Mouse (Mus musculus): ENCODE results near the gene Gns. TPM values are rescaled to one million over a fixed set of nuclear protein-coding genes. Genes with fewer than 3 reads are reported as not detected.

Gns gene
- total and polyA plus RNA-seq, 2 experiments: 65.7 to 84.0 TPM

- peak; percentile 58 for DNase-seq (ENCODE audit: extremely low read depth, low read depth, low spot score)
- WGBS: 52% methylated on average over 11 of the region's 11 CpGs
- TF ChIP-seq POLR2A (IDR thresholded peaks at IDR 0.05; ENCODE audit: extremely low read depth, insufficient read depth, low read length) (no peak), CTCF (IDR thresholded peaks at IDR 0.05; ENCODE audit: low read depth, low read length) (no peak)
- Histone ChIP-seq H3K27ac (replicated peaks; ENCODE audit: insufficient read depth, low read depth, low read length) (peak overlapping the region; percentile 11; the same call in 1 of the 2 replicates), H3K79me2 (ENCODE audit: control insufficient read depth, insufficient read depth, low read length) (no peaks in the 10 kb centered on the region; the same call in 1 of the 2 replicates), H3K9ac (ENCODE audit: low read depth, low read length) (no peak overlapping the region), H3K36me3 (ENCODE audit: control insufficient read depth, insufficient read depth, low read length) (peaks cover 30% of the 10 kb centered on the region), H3K4me3 (ENCODE audit: insufficient read depth, low read depth, low read length) (no peak overlapping the region), H3K4me1 (ENCODE audit: control insufficient read depth, insufficient read depth, low read length) (0 out of 2 replicates have a peak, but pooled peaks cover 5% of the 10 kb centered on the region), H3K27me3 (ENCODE audit: control insufficient read depth, insufficient read depth, low read length) (no peaks in the 10 kb centered on the region)
Measured at GRCm38 (mm10) chr10:121411721-121412455, 47.0 kb downstream of the Gns start.

- H3K79me2 ChIP-seq (ENCODE audit: control insufficient read depth, insufficient read depth, low read length): no peaks in the 10 kb centered on the region; the same call in 1 of the 2 replicates
- H3K27ac ChIP-seq (replicated peaks; ENCODE audit: insufficient read depth, low read depth, low read length): no peak overlapping the region
- H3K36me3 ChIP-seq (ENCODE audit: control insufficient read depth, insufficient read depth, low read length): peaks cover 30% of the 10 kb centered on the region
- DNase-seq (ENCODE audit: extremely low read depth, low read depth, low spot score): no peak
- no peak overlapping the region for H3K4me3 ChIP-seq (ENCODE audit: insufficient read depth, low read depth, low read length)
- H3K4me1 ChIP-seq (ENCODE audit: control insufficient read depth, insufficient read depth, low read length): 0 out of 2 replicates have a peak, but pooled peaks cover 5% of the 10 kb centered on the region
- H3K27me3 ChIP-seq (ENCODE audit: control insufficient read depth, insufficient read depth, low read length): no peaks in the 10 kb centered on the region
- TF ChIP-seq POLR2A (IDR thresholded peaks at IDR 0.05; ENCODE audit: extremely low read depth, insufficient read depth, low read length): no peak
- no peak for TF ChIP-seq CTCF (IDR thresholded peaks at IDR 0.05; ENCODE audit: low read depth, low read length)
- H3K9ac ChIP-seq (ENCODE audit: low read depth, low read length): no peak overlapping the region
- 77% methylated on average over 17 of the region's 17 CpGs for WGBS
Measured at GRCm38 (mm10) chr10:121412824-121413223, 47.9 kb downstream of the Gns start.

GRCm38 (mm10) chr10:121414127-121414526, 49.2 kb downstream of the Gns start:
- Histone ChIP-seq H3K4me3 (ENCODE audit: insufficient read depth, low read depth, low read length) (no peak overlapping the region), H3K79me2 (ENCODE audit: control insufficient read depth, insufficient read depth, low read length) (peaks cover 5% of the 10 kb centered on the region; the same call in 1 of the 2 replicates), H3K27me3 (ENCODE audit: control insufficient read depth, insufficient read depth, low read length) (no peaks in the 10 kb centered on the region), H3K36me3 (ENCODE audit: control insufficient read depth, insufficient read depth, low read length) (peaks cover 27% of the 10 kb centered on the region), H3K27ac (replicated peaks; ENCODE audit: insufficient read depth, low read depth, low read length) (no peak overlapping the region), H3K4me1 (ENCODE audit: control insufficient read depth, insufficient read depth, low read length) (0 out of 2 replicates have a peak, but pooled peaks cover 5% of the 10 kb centered on the region), H3K9ac (ENCODE audit: low read depth, low read length) (no peak overlapping the region)
- TF ChIP-seq POLR2A (IDR thresholded peaks at IDR 0.05; ENCODE audit: extremely low read depth, insufficient read depth, low read length) (no peak), CTCF (IDR thresholded peaks at IDR 0.05; ENCODE audit: low read depth, low read length) (no peak)
- DNase-seq (ENCODE audit: extremely low read depth, low read depth, low spot score): no peak
- WGBS: 95% methylated on average over 13 of the region's 13 CpGs

- no peaks in the 10 kb centered on the region for H3K27me3 ChIP-seq (ENCODE audit: control insufficient read depth, insufficient read depth, low read length)
- no peak for DNase-seq (ENCODE audit: extremely low read depth, low read depth, low spot score)
- peaks cover 16% of the 10 kb centered on the region; the same call in 1 of the 2 replicates for H3K36me3 ChIP-seq (ENCODE audit: control insufficient read depth, insufficient read depth, low read length)
- H3K4me1 ChIP-seq (ENCODE audit: control insufficient read depth, insufficient read depth, low read length): peaks cover 16% of the 10 kb centered on the region
- H3K79me2 ChIP-seq (ENCODE audit: control insufficient read depth, insufficient read depth, low read length): peaks cover 44% of the 10 kb centered on the region
- no peak overlapping the region for H3K4me3 ChIP-seq (ENCODE audit: insufficient read depth, low read depth, low read length)
- 46% methylated on average over 14 of the region's 14 CpGs for WGBS
- no peak overlapping the region for H3K9ac ChIP-seq (ENCODE audit: low read depth, low read length)
- H3K27ac ChIP-seq (replicated peaks; ENCODE audit: insufficient read depth, low read depth, low read length): no peak overlapping the region
- no peak for TF ChIP-seq CTCF (IDR thresholded peaks at IDR 0.05; ENCODE audit: low read depth, low read length)
- TF ChIP-seq POLR2A (IDR thresholded peaks at IDR 0.05; ENCODE audit: extremely low read depth, insufficient read depth, low read length): no peak
Measured at GRCm38 (mm10) chr10:121418835-121419234, 53.9 kb downstream of the Gns start.

- WGBS: 74% methylated on average over 22 of the region's 22 CpGs
- Histone ChIP-seq H3K79me2 (ENCODE audit: control insufficient read depth, insufficient read depth, low read length) (peaks cover 50% of the 10 kb centered on the region), H3K4me3 (ENCODE audit: insufficient read depth, low read depth, low read length) (no peak overlapping the region), H3K4me1 (ENCODE audit: control insufficient read depth, insufficient read depth, low read length) (peaks cover 16% of the 10 kb centered on the region), H3K27ac (replicated peaks; ENCODE audit: insufficient read depth, low read depth, low read length) (no peak overlapping the region), H3K36me3 (ENCODE audit: control insufficient read depth, insufficient read depth, low read length) (peaks cover 11% of the 10 kb centered on the region; the same call in 1 of the 2 replicates), H3K9ac (ENCODE audit: low read depth, low read length) (no peak overlapping the region), H3K27me3 (ENCODE audit: control insufficient read depth, insufficient read depth, low read length) (no peaks in the 10 kb centered on the region)
- TF ChIP-seq POLR2A (IDR thresholded peaks at IDR 0.05; ENCODE audit: extremely low read depth, insufficient read depth, low read length) (no peak), CTCF (IDR thresholded peaks at IDR 0.05; ENCODE audit: low read depth, low read length) (no peak)
- no peak for DNase-seq (ENCODE audit: extremely low read depth, low read depth, low spot score)
Measured at GRCm38 (mm10) chr10:121419640-121420470, 55.0 kb downstream of the Gns start.

Measured in liver, adult 2 months (tissue).